Mouse (Mus musculus): Measurements from ENCODE around the gene Zfp367.

The Zfp367 gene

GRCm38 (mm10) chr13:64153751-64154267 is 807 bp upstream of the Zfp367 start:
- DNase-seq = peak; percentile 59

- no peak for DNase-seq
Observed at GRCm38 (mm10) chr13:64152671-64153082, 325 bp downstream of the Zfp367 start.

- DNase-seq = peak; percentile 85
Observed at GRCm38 (mm10) chr13:64152241-64152669, 747 bp downstream of the Zfp367 start.

GRCm38 (mm10) chr13:64150121-64150520 is 2.9 kb downstream of the Zfp367 start:
- no peak for DNase-seq

- DNase-seq = peak; percentile 70
Observed at GRCm38 (mm10) chr13:64129616-64130375, 23.2 kb downstream of the Zfp367 start.

- peak; percentile 78 for DNase-seq
Observed at GRCm38 (mm10) chr13:64128858-64129615, 24.0 kb downstream of the Zfp367 start, which contains the start of gene Slc35d2. Slc35d2 (minus strand) TSS chr13:64129368.

GRCm38 (mm10) chr13:64126316-64126715 is 26.7 kb downstream of the Zfp367 start:
- DNase-seq = no peak

GRCm38 (mm10) chr13:64124886-64125285 is 28.1 kb downstream of the Zfp367 start:
- DNase-seq = no peak

GRCm38 (mm10) chr13:64123491-64124188 is 29.4 kb downstream of the Zfp367 start:
- DNase-seq = no peak

- DNase-seq = no peak
Observed at GRCm38 (mm10) chr13:64120760-64121159, 32.2 kb downstream of the Zfp367 start.

- DNase-seq = no peak
Observed at GRCm38 (mm10) chr13:64117442-64117841, 35.6 kb downstream of the Zfp367 start.

GRCm38 (mm10) chr13:64110421-64110820 is 42.6 kb downstream of the Zfp367 start:
- DNase-seq = no peak

GRCm38 (mm10) chr13:64108381-64108850 is 44.6 kb downstream of the Zfp367 start:
- no peak for DNase-seq

GRCm38 (mm10) chr13:64107535-64107934 is 45.5 kb downstream of the Zfp367 start:
- DNase-seq = no peak

- DNase-seq = no peak
Observed at GRCm38 (mm10) chr13:64107105-64107504, 45.9 kb downstream of the Zfp367 start.

GRCm38 (mm10) chr13:64105690-64106089 is 47.3 kb downstream of the Zfp367 start:
- DNase-seq = no peak

GRCm38 (mm10) chr13:64100186-64100585 is 52.8 kb downstream of the Zfp367 start:
- peak; percentile 47 for DNase-seq

GRCm38 (mm10) chr13:64098992-64099391 is 54.0 kb downstream of the Zfp367 start:
- peak; percentile 75 for DNase-seq

- DNase-seq = peak; percentile 71
Observed at GRCm38 (mm10) chr13:64093341-64093740, 59.7 kb downstream of the Zfp367 start.

GRCm38 (mm10) chr13:64092752-64093151 is 60.2 kb downstream of the Zfp367 start:
- no peak for DNase-seq

GRCm38 (mm10) chr13:64092141-64092540 is 60.9 kb downstream of the Zfp367 start:
- DNase-seq = no peak

GRCm38 (mm10) chr13:64091006-64091405 is 62.0 kb downstream of the Zfp367 start:
- DNase-seq = no peak

GRCm38 (mm10) chr13:64090278-64090677 is 62.7 kb downstream of the Zfp367 start:
- DNase-seq = no peak
